Mouse (Mus musculus) liver, adult 2 months (tissue): ENCODE data around the gene Nr4a3. TPM values are rescaled to one million over a fixed set of nuclear protein-coding genes. Genes with fewer than 3 reads are reported as not detected.

Source experiments
- DNase-seq: peaks from one replicate; pipeline ENCODE4 v3.0.0-alpha.2; 2011; ENCODE audit warnings: low read depth, low spot score; ENCODE audit errors: extremely low read depth
- H3K27ac ChIP-seq: fragments of 200-500 bp; replicated peaks from 2 replicates; pipeline ENCODE4 v1.5.1; 2012; ENCODE audit warnings: low read depth, mild to moderate bottlenecking, control low read depth, inconsistent platforms, low read length; ENCODE audit not compliant: insufficient read depth
- H3K27me3 ChIP-seq: fragments of 200-500 bp; 2 replicates; pipeline ENCODE4 v1.6.1; 2012; ENCODE audit warnings: mild to moderate bottlenecking, moderate library complexity, low read length, inconsistent platforms; ENCODE audit not compliant: control insufficient read depth, insufficient read depth
- H3K36me3 ChIP-seq: fragments of 200-500 bp; 2 replicates; pipeline ENCODE4 v1.6.1; 2012; ENCODE audit warnings: low read length, inconsistent platforms; ENCODE audit not compliant: control insufficient read depth, insufficient read depth
- H3K4me1 ChIP-seq: fragments of 200-500 bp; 2 replicates; pipeline ENCODE4 v1.6.1; 2011; ENCODE audit warnings: low read length; ENCODE audit not compliant: control insufficient read depth, insufficient read depth
- H3K4me3 ChIP-seq: fragments of 200-500 bp; 2 replicates; pipeline ENCODE4 v1.5.1; 2011; ENCODE audit warnings: low read depth, mild to moderate bottlenecking, control low read depth, low read length, moderate library complexity; ENCODE audit not compliant: insufficient read depth
- H3K79me2 ChIP-seq: fragments of 200-500 bp; 2 replicates; pipeline ENCODE4 v1.6.1; 2012; ENCODE audit warnings: inconsistent platforms, mild to moderate bottlenecking, low read length, moderate library complexity; ENCODE audit not compliant: control insufficient read depth, insufficient read depth
- H3K9ac ChIP-seq: fragments of 200-500 bp; 2 replicates; pipeline ENCODE4 v1.6.1; 2012; ENCODE audit warnings: low read depth, mild to moderate bottlenecking, control low read depth, inconsistent platforms, low read length
- CTCF ChIP-seq: fragments of 200-500 bp; IDR thresholded peaks from 2 replicates; pipeline ENCODE4 v1.5.1; 2011; ENCODE audit warnings: low read depth, low read length, control low read depth
- POLR2A ChIP-seq: fragments of 200-500 bp; IDR thresholded peaks from 2 replicates; pipeline ENCODE4 v1.6.1; 2011; ENCODE audit warnings: low read length, control low read depth; ENCODE audit not compliant: insufficient read depth; ENCODE audit errors: extremely low read depth
- WGBS: fragments of 180-500 bp; shearing (Covaris S2); methylation state at CpG from one replicate; pipeline ENCODE4 v1.1.7; 2018; 5-methylcytosine and 5-hydroxymethylcytosine counted together
- polyA plus RNA-seq: library from polyadenylated mRNA; depleted of rRNA; stranded (reverse); fragments of >200 nt; gene quantifications from 2 replicates; pipeline ENCODE4 v1.2.3, GENCODE M21; 2012
- total RNA-seq: library from RNA; depleted of rRNA; stranded (reverse); fragments of >200 nt; gene quantifications from 2 replicates; pipeline ENCODE4 v1.2.3, GENCODE M21; 2014

Nr4a3 gene
- total and polyA plus RNA-seq, 2 experiments = under 0.01 TPM; not detected in 1

DNA sequence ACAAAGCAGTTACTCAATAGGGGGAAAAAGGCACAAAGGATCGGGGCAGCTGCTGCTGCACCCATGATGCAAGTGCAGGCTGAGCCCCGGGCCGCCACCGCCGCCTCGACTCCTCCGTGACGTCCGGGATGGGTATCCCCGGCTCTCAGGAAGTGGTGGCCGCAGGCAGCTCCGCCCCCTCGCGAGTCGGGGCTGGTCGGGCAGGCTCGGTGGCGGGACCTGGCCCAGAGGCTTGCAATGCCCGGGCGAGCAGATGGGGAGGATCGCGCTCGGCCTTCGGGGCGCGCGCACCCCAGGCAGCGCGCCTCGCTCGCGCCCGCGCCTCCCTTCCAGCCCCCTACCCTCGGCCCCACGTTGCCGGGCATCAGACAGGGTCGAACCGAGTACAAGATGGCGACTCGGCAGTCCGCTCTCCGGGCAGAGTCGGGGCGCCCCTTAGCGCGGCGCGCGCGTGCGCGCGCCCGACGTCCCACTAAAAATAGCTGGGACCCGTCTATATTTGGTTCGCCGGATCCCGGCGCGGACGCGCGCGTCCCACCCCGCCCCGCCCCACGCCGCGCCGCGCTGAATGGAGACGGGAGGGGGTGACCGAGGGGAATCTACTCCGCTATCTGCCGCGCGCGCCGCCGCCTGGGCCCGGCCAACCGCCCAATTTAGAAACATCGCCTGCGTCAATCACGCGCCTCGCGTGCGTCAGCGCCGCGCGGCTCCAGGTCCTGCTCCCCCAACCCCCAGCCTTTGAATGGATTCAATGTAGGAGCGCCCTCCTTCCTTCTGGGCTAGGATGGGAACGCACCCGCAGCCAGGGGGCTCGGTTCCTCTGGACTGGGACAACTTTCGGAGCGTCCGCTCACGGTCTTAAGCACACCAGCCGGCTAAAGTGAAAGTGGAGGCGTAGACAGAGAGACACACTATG, 1.9 kb upstream of the Nr4a3 start:
- Histone ChIP-seq H3K4me3 (peak overlapping the region; percentile 93), H3K4me1 (peaks cover 6% of the 10 kb centered on the region; the same call in 1 of the 2 replicates), H3K79me2 (peaks cover 4% of the 10 kb centered on the region; the same call in 1 of the 2 replicates), H3K27ac (peak overlapping the region; percentile 99), H3K9ac (peak overlapping the region; percentile 97), H3K36me3 (no peaks in the 10 kb centered on the region), H3K27me3 (peaks cover 10% of the 10 kb centered on the region)
- WGBS = under 1% methylated on average over 102 of the region's 105 CpGs
- peak; percentile 86 for DNase-seq
- TF ChIP-seq CTCF (peak; percentile 61), POLR2A (peak; percentile 36; the same call in 1 of the 2 replicates)

DNA sequence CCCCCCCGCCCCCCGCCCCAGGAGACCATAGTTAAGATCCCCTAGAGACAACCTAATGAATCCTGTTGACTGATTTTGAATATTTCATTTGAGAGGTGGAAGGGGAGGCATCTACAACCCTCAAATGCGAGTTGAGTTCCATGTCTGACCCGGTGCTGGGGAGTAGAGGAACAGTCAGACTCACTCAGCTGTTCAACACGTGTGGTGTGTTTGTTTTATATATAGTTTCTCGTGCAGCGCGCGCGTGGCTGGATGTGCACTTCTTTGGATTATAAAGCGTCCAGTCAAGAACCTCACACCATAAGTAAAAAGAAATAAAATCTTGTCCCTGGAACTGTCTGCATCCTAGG, 837 bp upstream of the Nr4a3 start:
- H3K27me3 ChIP-seq = peaks cover 10% of the 10 kb centered on the region

GRCm38 (mm10) chr4:48045281-48045720, 348 bp downstream of the Nr4a3 start:
- Histone ChIP-seq H3K79me2 (peaks cover 4% of the 10 kb centered on the region; the same call in 1 of the 2 replicates), H3K27ac (no peak overlapping the region), H3K4me3 (peak overlapping the region; percentile 49), H3K36me3 (no peaks in the 10 kb centered on the region), H3K4me1 (peaks cover 6% of the 10 kb centered on the region; the same call in 1 of the 2 replicates), H3K9ac (peak overlapping the region; percentile 62), H3K27me3 (peaks cover 10% of the 10 kb centered on the region)
- no peak for DNase-seq
- WGBS = 2% methylated on average over 42 of the region's 42 CpGs
- no peak for TF ChIP-seq POLR2A
- no peak for TF ChIP-seq CTCF

More for the DNA sequence above, 837 bp upstream of the Nr4a3 start:
- WGBS = under 1% methylated on average over 11 of the region's 11 CpGs
- Histone ChIP-seq H3K27ac (peak overlapping the region; percentile 3), H3K9ac (peak overlapping the region; percentile 62), H3K4me1 (peaks cover 6% of the 10 kb centered on the region; the same call in 1 of the 2 replicates), H3K4me3 (peak overlapping the region; percentile 49; the same call in 1 of the 2 replicates), H3K79me2 (peaks cover 4% of the 10 kb centered on the region; the same call in 1 of the 2 replicates), H3K36me3 (no peaks in the 10 kb centered on the region)
- DNase-seq = no peak
- TF ChIP-seq POLR2A = no peak
- no peak for TF ChIP-seq CTCF

DNA sequence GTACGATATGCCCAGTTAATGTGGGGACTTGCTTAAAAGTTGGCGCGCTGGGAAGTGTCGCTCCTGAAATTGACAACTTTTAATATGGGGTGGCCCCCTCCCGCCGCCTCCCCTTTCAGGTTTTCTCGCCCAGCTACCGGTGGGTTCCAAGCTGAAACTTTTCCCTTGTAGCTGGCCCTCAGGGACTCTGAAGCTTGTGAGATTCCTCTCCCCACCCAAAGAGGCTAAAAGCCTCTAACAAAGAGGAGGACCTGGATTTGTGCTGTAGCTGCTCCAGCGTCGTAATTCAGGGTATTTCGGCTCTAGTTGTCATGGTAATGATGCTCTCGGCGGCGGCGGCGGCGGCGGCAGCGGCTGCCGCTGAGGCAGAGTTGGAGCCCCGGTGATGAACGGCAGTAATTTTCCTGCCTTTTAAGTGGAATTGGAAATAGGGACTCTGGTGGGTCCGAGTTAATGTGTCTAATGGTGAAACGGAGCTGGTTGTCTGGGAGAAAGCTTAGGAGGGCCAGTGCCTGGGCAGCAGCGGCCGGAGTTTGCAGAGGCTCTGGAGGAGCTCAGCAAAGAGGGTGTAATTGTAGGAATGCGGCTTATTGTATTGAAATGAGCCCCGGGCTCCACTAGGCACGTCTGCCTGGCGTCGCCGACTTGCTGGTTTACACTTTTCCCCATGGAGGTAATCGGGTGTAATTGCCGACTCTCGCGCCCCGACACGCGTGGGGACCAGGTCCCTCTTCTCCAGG, 938 bp downstream of the Nr4a3 start:
- peaks cover 4% of the 10 kb centered on the region; the same call in 1 of the 2 replicates for H3K79me2 ChIP-seq
- peaks cover 10% of the 10 kb centered on the region for H3K27me3 ChIP-seq
- H3K27ac ChIP-seq = no peak overlapping the region
- H3K4me3 ChIP-seq = peak overlapping the region; percentile 49
- H3K36me3 ChIP-seq = no peaks in the 10 kb centered on the region
- WGBS = 2% methylated on average over 39 of the region's 39 CpGs
- no peak for DNase-seq
- H3K9ac ChIP-seq = peak overlapping the region; percentile 62
- TF ChIP-seq CTCF = no peak
- TF ChIP-seq POLR2A = no peak
- H3K4me1 ChIP-seq = peaks cover 6% of the 10 kb centered on the region; the same call in 1 of the 2 replicates

GRCm38 (mm10) chr4:48046461-48046901, 1.5 kb downstream of the Nr4a3 start:
- 1% methylated on average over 20 of the region's 20 CpGs for WGBS
- H3K4me1 ChIP-seq = peaks cover 6% of the 10 kb centered on the region; the same call in 1 of the 2 replicates
- H3K27me3 ChIP-seq = peaks cover 11% of the 10 kb centered on the region

More at GRCm38 (mm10) chr4:48046461-48046901, 1.5 kb downstream of the Nr4a3 start:
- no peak overlapping the region for H3K9ac ChIP-seq
- peak overlapping the region; percentile 49 for H3K4me3 ChIP-seq
- H3K79me2 ChIP-seq = peaks cover 4% of the 10 kb centered on the region; the same call in 1 of the 2 replicates
- H3K27ac ChIP-seq = no peak overlapping the region
- no peak for TF ChIP-seq POLR2A
- no peaks in the 10 kb centered on the region for H3K36me3 ChIP-seq
- DNase-seq = peak; percentile 8
